Mouse (Mus musculus) thymus, postnatal 4 days (tissue): ENCODE measurements around the gene Nr1d1.

ENCODE experiments used
- DNase-seq: peaks from one replicate; pipeline ENCODE4 v3.0.0; 2021

The Nr1d1 gene

DNA sequence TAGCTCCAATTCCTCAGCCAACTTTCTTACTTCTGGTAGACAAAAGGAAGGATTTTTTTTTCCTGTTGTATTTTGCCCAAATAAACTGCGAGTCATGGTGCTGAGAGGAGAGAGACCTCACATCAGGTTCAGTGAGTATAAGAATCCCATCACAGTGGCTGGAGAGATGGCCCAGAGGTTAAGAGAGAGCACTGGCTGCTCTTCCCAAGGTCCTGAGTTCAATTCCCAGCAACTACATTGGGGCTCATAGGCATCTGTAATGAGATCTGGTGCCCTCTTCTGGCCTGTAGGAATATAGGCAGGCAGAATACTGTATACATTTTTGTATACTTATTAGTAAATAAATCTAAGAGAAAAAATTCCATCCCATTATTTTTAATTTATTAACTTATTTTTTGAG, 12.6 kb upstream of the Nr1d1 start:
- no peak for DNase-seq

DNA sequence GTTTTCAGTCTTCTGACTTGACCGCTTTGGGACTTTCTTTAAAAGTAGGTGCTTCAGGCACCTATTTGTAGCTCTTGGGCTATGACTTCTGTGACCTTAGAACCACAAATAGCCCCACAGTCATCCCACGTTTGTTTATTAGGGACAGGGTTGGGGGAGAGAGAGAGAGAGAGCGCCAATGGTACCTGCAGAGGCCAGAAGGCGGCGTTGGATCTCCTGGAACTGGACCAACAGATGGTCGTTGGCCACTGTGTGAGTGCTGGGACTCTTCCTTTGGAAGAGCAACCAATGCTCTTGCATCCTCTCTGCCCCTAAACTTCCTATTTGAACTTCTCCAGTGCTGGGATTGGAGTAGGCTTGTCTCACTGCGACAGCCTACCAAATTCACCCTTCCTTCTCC, 12.1 kb upstream of the Nr1d1 start:
- DNase-seq = no peak

DNA sequence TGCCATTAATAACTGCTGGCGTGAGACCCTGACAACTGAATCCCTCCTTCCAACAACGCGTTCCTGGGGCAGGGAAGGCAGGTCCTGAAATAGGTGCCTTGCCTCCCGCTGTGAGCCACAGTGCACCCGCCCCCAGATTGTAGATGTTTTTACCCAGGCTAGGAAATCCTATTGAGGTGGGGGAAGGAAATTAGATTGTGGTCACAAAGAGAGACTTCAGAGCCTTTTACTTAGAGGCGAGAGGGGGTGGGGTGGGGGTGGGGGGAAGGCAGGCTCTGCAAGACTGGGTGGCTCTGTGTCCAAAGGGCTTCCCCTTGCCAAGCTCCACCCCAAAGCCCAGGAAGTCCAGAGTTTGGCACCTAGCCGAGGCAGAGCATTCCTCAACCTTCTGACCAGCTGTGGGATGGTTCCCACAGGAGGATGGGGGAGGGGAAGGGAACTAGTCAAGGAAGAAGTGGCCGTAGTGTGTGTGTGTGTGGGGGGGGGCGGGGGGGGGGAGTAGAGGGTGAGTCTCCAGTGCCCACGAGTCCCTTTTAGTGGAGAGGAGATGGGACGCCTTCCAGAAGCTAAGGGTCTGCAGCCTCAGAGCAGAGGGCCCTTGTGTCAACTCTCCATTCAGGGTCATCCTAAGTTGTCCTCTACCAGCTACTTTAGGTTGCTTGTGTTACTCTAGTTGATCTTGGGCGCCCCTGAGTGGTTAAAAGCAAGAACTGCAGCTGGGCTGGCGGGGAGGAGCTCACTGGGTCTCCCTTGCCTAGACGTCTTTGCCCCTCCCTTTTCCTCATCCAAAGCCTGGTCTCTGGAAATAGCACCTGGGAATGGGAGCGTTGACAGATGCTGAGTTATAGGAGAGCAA, 11.5 kb upstream of the Nr1d1 start:
- DNase-seq = peak; percentile 92

DNA sequence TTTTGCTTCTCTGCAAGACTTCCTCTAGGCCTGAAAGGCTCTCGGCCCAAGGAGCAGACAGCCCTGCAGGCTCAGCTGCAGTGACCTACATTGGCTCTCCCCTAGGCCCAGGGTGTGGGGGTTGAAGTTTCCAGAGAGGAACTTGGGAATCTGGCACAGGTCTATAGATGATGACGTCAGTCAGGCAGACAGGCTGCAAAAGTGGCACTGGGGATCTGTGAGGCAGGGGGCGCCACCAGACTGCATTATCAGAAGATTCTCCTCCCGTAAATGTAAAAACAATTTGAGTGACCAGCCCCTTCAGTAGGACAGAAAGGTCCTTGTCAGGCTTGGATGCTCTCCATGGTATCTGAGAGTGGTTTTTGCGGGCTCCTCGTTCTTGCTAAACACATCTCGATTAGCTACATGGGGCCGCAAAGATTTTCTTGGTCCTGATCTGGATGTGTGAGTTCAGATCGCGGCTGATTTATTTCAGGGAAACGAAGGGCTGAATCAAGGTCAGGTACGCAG, 10.7 kb upstream of the Nr1d1 start:
- peak; percentile 87 for DNase-seq

DNA sequence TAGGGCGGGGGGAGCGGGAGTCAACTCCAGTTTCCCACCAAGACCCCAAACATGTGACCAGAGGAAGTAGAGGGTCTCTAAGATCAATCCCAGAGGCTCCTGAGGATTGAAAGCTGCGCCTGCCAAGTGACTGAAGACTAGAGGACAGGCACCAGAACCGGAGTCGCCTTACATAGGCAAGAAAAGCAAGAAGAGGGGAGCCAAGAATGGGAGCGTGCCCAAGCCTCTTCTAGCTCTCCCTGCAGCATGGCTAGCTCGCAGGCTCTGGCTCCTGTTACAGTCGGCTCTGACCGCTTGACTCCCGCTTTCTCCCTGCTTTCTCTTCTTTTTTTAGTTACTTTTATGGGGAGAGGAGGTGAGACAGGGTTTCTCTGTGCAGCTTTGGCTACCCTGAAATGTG, 10.1 kb upstream of the Nr1d1 start:
- no peak for DNase-seq

DNA sequence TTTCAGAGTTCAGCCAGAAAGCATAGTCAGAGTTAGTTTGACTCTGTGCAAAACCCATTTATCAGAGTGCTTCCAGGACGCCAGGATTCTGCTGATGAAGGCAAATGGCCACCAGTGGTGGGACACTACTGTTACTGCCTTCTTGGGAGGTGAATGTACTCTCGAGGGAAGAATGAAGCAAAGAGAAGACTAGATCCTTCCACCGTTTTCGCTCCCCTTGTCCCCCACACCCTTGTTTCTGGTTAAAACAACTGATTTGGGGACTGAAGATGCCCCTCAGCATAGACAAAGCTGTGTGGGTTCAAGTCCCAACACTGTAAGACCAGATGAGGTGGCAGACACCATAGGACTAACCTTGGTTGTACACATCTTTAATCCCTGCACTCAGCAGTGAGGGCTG, 9.0 kb upstream of the Nr1d1 start:
- no peak for DNase-seq

DNA sequence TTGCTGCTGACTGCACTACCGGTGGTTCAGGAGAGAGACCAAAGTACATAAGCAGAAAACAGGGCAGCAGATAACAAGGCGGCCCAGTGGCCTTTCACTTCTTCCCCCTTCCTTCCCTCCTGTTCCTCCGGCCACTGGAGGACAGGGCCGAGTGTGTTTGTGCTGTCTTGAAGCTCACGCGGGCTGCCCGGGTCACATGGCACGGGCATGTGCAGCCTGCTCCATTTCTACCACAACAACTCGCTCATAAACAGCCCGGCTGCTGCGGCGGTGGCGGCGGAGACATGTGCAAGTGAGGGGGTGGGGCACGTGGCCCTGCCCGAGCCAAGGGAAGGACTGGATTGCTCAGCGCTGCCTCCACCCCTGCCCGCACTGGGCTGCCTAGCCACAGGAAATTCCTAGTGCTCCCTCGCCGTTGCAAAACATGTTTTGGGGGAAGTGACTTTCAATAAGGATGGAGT, 8.1 kb upstream of the Nr1d1 start:
- peak; percentile 85 for DNase-seq

DNA sequence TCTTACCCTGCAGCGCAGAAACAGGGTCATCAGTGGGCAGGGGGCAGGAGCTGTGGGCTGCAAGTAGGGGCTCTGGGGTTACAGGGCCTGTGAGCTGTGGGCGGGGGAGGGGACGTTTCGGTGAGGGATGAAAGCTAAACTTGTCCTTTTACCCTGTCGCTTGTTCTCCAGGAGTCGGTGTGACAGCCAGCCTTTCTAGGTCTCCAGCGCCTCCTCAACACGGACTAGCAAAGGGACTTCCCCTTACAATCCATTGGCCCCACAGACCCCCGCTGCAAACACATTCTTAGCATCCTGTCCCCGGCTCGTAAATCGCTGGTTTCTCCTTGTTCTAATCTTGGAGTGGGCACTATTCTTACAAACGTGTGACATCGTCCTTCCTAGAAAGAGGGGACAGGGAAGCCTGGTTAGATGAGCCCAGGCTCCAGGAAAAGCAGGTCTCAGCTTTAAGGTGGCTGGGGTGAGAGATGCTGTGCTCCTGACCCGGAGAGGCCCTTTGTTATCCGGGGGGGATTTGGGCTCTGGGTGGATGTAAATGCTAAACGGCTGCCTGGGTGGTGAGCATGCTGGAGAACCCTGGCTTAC, 7.6 kb upstream of the Nr1d1 start:
- peak; percentile 57 for DNase-seq

DNA sequence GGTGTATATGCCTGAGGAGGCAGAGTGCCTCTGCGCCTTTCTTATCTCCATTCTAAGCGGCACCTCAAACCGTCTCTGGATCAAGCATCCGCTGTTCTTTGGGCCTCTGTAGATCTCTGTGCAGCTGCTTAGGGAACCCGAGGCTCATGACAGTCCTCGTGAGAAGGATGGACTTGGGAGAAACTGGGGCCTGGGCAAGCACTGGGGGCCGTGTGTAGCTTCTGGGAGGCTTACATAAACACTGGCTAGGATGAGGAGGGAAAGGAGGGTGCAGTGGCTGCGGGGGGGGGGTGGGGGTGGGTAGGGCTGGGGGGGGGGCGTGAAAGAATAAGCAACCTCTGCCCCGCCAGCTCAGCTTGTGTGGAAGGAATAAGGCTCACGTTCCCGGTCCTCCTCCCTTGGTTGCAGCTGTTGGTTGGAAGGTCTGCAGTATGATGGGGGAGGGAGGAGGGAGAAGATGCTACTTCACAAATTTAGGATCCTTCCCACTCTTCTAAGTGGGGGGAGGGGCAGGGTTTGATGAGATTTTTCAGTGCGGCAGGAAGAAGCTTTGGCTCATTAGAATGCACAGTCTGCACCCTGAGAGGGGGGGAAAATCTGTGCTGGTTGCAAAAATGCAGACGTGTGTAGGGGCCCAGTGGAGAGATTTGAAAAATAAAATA, 6.8 kb upstream of the Nr1d1 start:
- DNase-seq = no peak

DNA sequence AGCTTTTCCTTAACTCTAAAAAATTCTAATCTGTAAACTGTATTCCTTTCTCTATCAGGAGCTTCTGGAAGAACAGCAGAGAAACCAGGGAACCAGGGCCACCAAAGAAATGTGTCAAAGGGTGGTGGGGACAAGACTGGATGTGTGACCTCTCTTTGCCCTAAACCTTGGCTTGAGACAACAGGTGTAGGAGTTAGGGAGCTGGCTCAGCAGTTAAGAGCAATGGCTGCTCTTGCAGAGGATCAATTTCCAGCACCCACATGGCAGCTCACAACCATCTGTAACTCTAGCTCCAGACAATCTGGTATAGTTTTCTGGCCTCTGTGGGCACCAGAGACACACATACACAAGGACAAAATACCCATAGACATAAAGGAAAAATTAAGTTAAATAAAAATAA, 2.8 kb upstream of the Nr1d1 start:
- DNase-seq = no peak

DNA sequence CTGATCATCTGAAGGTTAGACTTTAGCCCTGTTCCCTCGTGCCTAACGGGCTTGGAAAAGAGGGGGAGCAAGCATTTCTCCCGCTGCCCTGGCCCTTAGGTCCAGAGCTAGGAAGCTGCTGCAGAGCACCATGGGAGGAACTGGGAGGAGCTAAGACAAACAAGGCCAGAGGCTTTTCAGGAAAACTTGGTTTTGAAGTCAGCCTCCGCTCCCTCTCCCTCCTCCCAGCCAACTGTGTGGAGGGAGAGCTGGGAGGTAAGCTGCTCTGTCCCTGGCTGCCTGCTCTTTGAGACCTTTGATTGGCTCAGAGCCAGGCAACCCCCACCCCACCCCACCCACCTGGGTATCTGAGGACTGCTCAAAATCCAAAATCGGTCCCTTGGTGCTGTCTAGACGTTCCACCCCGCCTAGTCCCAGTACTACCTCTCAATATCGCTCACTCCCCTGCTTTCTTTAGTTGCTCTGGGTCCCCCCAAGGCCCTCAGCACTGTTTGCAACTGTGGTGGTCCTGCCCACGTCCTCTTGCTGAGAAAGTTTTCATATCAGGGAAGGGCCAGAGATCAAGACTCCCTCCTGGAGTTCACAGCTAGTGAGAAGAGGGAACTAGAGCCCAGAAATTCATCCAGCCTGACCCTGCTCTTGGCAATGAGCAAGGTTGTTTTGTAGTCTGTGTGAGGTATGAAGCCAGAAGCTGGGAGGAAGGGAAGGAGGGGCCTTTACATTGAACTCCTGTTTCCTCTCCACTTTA, 1.9 kb upstream of the Nr1d1 start:
- no peak for DNase-seq

DNA sequence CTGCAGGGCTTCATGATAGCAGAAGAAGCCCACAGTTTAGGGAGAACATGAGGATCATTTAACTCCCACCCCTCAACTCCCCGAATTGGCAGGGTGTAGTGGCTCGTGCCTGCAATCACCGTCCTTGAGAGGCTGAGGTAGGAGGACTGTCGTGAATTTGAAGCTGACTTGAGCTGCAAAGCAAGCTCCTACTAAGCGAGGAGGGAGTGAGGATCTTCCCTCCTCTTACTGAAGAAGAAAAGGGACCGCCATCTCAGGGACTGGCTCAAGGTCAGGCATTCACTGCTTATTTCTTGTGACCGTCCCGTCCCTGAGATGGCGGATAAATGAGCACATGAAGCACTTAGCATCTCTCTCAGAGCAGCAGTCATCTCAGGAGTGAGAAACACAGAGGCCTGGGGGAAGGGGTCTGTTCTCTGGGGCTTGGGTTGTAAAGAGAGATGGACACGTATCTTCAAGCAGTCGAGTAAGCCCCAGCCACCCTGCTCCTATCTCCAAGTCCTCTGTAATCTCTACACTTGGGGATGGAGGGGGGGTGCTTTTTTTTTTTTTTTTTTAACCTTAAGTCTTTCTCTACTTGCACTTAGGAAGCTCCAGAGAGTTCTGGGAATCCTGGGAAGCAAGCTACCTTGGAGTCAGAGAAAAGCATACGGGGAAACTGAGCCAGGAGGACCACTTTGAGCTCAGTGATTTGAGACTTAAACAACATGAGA, 1.1 kb upstream of the Nr1d1 start:
- DNase-seq = no peak

DNA sequence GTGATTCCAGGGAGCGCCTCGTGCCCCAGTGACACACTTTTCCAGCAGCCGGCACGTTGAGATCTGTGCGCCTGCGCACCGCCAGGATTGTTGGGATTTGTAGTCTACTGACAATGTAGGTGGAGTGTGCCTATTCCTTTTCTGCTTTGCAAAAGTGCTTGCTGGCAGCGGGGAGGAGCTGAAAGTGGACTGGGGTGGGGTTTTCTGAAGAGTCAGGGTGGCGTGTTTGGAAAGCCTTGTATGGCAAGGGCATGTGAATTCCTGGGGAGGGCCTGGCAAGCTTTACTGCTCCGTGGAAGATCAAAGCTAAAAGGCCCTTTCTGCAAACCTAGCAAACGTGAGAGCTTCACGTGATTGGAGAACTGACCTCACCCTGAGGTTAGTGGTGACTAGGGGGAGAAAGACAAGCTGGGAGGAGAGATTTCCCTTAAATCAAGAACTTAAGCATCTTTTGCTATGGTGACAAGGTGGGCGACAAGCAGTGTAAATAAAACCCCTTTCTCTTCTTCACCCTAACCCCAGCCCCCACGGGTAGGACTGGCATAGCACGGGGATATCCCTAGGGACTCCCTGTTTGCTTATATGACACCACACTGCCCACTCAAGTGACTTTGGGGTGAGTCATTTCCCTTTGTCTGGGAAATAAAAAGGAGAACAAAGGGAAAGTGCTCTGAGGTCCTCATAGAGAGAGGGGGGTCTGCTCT, 367 bp upstream of the Nr1d1 start:
- DNase-seq = peak; percentile 90

DNA sequence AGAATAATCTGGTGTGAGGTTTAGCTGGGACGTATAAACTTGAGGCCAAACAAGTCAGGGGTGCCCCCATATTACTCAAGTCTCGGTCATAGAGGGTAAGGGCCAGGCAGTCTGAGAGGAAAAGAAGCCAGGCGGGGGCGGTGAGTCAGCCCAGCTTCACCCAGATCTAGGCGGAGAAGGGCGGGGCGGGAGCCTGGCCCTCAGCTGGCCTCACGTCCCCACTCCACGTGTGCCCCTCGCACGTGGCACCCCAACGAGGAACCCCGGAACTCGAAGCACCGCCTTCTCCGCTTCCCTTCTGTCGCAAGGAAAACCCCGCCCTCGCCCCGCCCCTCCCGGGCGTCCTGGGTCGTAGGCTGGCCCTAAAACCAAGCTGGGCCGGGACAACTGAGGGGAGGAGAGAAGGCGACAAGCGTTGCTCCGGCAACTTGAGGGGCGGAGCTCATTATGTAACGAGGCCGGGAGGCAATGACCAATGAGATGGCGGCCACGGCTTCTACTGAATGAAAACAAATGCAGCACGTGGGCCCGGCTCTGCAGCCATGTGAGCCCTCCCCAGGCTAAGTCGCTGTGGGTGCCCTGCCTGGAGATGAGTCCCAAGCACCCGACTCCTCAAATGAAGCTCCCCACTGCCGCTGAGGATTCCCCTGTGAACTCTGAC, 1.4 kb downstream of the Nr1d1 start:
- peak; percentile 95 for DNase-seq

DNA sequence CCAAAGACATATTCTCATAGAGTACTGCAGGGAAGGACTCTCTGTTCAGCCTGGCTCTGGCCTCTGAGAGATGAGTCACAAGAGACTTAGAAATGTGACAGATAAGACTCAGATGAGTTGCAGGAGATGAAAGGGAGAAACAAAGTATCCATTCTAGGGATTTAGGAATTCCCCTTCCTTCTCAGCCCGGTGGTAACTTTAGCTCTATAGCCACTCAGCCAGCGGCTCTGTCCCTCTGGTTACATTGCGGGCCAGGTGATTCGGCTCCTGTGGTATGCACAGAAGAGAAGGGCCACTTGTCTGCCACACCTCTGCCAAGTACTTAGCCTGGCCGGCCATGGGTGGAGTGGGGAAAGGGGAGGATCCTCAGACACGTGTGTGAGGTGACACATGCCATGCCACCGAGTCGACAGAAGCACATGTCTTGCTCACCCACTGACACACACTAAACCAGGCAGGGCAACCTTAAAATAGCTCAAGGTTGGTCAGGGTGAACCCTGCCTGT, 2.4 kb downstream of the Nr1d1 start:
- no peak for DNase-seq

DNA sequence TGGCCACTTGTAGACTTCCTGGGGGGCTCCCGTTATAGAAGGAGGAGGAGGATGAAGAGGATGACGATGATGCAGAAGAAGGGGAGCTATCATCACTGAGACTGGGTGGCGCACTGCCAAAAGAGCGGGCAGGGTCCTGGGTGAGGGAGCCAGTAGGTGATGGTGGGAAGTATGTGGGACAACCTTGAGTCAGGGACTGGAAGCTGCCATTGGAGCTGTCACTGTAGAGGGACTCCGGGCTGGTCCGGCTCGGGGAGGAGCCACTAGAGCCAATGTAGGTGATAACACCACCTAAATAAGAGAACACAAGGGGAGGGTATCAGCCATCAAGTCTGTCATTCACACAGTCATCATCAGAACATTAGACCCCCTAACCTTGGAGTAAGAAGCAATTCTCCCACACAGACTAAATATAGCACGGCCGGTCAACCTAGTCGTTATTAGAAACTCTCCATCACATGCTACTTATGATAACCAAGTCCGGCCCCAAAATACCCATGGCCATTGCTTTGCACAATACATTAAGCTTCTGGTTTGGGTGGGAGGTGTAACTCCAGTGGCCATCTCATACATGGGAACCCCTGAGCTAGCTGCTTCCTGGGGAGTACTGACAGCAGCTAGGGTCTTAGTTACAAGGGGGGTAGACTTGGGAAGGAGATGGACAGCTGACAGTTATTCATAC, 3.1 kb downstream of the Nr1d1 start:
- DNase-seq = no peak

DNA sequence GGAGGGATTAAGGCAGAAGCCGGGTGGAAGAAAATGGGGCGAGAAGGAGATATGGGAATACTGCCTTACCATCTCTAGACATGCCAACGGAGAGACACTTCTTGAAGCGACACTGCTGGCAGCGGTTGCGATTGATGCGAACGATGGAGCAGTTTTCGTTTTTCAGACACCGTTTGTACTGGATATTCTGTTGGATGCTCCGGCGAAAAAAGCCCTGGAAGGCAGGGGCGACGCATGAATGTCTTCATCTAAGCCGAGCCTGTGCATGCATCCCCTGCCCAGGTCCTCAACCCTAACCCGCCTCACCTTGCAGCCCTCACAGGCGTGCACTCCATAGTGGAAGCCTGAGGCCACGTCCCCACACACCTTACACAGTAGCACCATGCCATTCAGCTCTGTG, 4.0 kb downstream of the Nr1d1 start:
- DNase-seq = no peak

DNA sequence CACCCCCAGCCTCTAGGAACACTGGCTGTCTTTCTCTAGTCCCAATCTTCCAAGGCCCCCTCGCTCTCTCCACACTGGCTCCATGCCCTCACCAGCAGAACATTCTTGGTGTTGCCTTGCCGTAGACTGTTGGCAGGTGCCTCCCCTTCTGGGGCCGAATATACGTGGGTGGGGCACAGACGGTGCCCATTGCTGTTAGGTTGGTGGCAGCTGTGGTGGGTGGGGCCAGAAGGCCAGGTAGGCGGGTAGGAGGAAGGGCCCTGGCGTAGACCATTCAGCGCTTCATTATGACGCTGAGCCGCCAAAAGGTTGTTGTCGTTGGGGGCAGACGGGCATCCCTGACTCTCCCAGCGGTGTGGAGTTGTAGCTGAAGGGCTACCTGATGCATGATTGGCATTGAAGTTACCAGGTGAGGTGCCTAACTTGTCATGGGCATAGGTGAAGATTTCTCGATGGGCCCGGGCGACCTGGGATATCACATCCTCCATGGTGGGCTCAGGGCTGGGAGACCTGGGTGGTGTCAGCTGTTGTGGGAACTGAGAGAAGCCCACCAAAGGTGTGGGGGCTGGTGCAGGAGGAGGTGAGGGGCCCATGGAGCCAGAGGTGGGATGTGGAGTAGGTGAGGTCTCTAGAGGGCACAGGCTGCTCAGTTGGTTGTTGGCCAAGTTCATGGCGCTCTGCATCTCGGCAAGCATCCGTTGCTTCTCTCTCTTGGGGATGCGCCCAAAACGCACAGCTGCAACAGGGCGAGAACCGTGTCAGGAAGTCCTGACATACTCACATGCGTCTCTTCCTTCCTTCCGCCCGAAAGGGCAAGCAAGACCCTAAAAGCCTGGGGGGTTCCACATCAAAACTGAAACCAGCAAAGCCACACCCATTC, 4.8 kb downstream of the Nr1d1 start:
- peak; percentile 37 for DNase-seq
